In the genomic region with DNA sequence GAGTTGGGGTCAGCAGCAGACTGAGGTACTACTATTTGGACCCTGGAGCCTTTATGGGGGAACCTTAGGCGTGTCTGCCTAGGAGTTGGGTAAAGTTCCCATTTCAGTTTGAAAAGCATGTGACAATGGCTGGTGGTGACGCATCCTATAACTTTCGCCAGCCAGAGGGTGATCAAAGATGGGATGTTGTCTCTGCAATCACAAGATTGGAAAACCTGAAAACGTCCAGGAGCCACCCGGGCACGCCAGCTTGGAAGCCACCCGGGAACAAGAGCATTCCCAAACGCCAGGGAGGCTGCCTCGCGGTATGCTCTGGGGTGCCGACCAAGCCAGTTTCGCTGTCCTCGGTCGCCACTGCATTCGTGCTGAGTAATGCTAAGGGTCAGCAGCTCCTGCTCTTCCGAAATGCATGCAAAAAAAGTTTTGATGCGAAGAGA, we compare ENCODE assay signal across 8 mouse cellular contexts. TPM values are rescaled to one million over a fixed set of nuclear protein-coding genes. Genes with fewer than 3 reads are reported as not detected.
DNase-seq lines count a peak whose midpoint lies in the region; ATAC-seq and TF ChIP-seq lines count a peak whose summit lies in the region.

No protein-coding gene starts in this region.

- 2% methylated on average over 17 of the region's 17 CpGs for WGBS in kidney, adult 2 months
- WGBS in intestine, postnatal 0 days = 2% methylated on average over 17 of the region's 17 CpGs

- 0 out of 2 replicates have a peak, but pooled peaks have one; percentile 4 for ATAC-seq in intestine, postnatal 0 days
- ATAC-seq in monocyte, adult 5-6 weeks (replicated peaks; ENCODE audit: insufficient number of reproducible peaks, low FRiP score, low TSS enrichment, poor library complexity, severe bottlenecking) = 0 out of 2 replicates have a peak, but pooled peaks have one; percentile 9

- peak overlapping the region; percentile 96 for H3K27ac ChIP-seq in kidney, adult 2 months (ENCODE audit: insufficient read depth, low read depth, low read length)
- peak overlapping the region; percentile 97 for H3K27ac ChIP-seq in ES-Bruce4 (ENCODE audit: insufficient read depth, low read length)
- peak overlapping the region; percentile 95 for H3K27ac ChIP-seq in embryonic fibroblast, embryonic 13.5 days (ENCODE audit: insufficient read depth, low read length)
- peak overlapping the region; percentile 87 for H3K27ac ChIP-seq in intestine, postnatal 0 days (ENCODE audit: low read depth, low read length)

- TF ChIP-seq CTCF in kidney, adult 2 months (conservative IDR thresholded peaks at IDR 0.05; ENCODE audit: insufficient read depth, insufficient read length, low read depth, low read length) = no peak
- TF ChIP-seq CTCF in ES-Bruce4 (IDR thresholded peaks at IDR 0.05; ENCODE audit: low read depth, low read length) = no peak
- no peak for TF ChIP-seq CTCF in embryonic fibroblast, embryonic 13.5 days (IDR thresholded peaks at IDR 0.05; ENCODE audit: borderline replicate concordance, insufficient read depth, low read length)
- TF ChIP-seq CTCF in intestine, postnatal 0 days (IDR thresholded peaks at IDR 0.05; ENCODE audit: low read depth) = no peak

- H3K4me2 ChIP-seq in intestine, postnatal 0 days (replicated peaks; ENCODE audit: low read depth) = peak overlapping the region; percentile 66

- no peaks in the 10 kb centered on the region for H3K9me3 ChIP-seq in ES-Bruce4 (replicated peaks; ENCODE audit: control insufficient read depth, insufficient read depth, low read length, poor library complexity, severe bottlenecking)
- no peaks in the 10 kb centered on the region for H3K9me3 ChIP-seq in intestine, postnatal 0 days (ENCODE audit: control insufficient read depth)

- TF ChIP-seq POLR2A in kidney, adult 2 months (IDR thresholded peaks at IDR 0.05; ENCODE audit: low read depth, low read length) = no peak
- no peak for TF ChIP-seq POLR2A in ES-Bruce4 (IDR thresholded peaks at IDR 0.05; ENCODE audit: insufficient read depth, low read length)
- no peak for TF ChIP-seq POLR2A in embryonic fibroblast, embryonic 13.5 days (IDR thresholded peaks at IDR 0.05; ENCODE audit: low read depth, low read length)

- no peaks in the 10 kb centered on the region for H3K36me3 ChIP-seq in kidney, adult 2 months (ENCODE audit: control insufficient read depth, insufficient read depth, low read length)
- H3K36me3 ChIP-seq in ES-Bruce4 (ENCODE audit: control insufficient read depth, insufficient read depth, low read length, poor library complexity, severe bottlenecking) = peaks cover 20% of the 10 kb centered on the region
- no peaks in the 10 kb centered on the region for H3K36me3 ChIP-seq in intestine, postnatal 0 days (ENCODE audit: control insufficient read depth, insufficient read depth)

- peak overlapping the region; percentile 53 for H3K4me3 ChIP-seq in kidney, adult 2 months (ENCODE audit: insufficient read depth, low read depth, low read length)
- peak overlapping the region; percentile 77 for H3K4me3 ChIP-seq in ES-Bruce4 (ENCODE audit: low read depth, low read length)
- H3K4me3 ChIP-seq in embryonic fibroblast, embryonic 13.5 days (ENCODE audit: insufficient read depth, low read length) = peak overlapping the region; percentile 48
- peak overlapping the region; percentile 37 for H3K4me3 ChIP-seq in intestine, postnatal 0 days (ENCODE audit: low read depth, low read length)

- DNase-seq in kidney, adult 2 months = no peak
- DNase-seq in kidney, postnatal 36 days = no peak
- no peak for DNase-seq in cerebellum, postnatal 25 days
- no peak for DNase-seq in layer of hippocampus, adult 11-12 months (ENCODE audit: low spot score)

- H3K27me3 ChIP-seq in kidney, adult 2 months (replicated peaks; ENCODE audit: control insufficient read depth, insufficient read depth, low read length) = no peaks in the 10 kb centered on the region
- H3K27me3 ChIP-seq in ES-Bruce4 (ENCODE audit: control insufficient read depth, insufficient read depth, low read length, poor library complexity, severe bottlenecking) = no peaks in the 10 kb centered on the region
- no peaks in the 10 kb centered on the region for H3K27me3 ChIP-seq in intestine, postnatal 0 days (replicated peaks; ENCODE audit: control insufficient read depth, insufficient read depth, low read length)

- H3K4me1 ChIP-seq in kidney, adult 2 months (ENCODE audit: control insufficient read depth, insufficient read depth, low read length) = peaks cover 14% of the 10 kb centered on the region; the same call in 1 of the 2 replicates
- H3K4me1 ChIP-seq in ES-Bruce4 (ENCODE audit: control insufficient read depth, insufficient read depth, low read length) = no peaks in the 10 kb centered on the region
- H3K4me1 ChIP-seq in embryonic fibroblast, embryonic 13.5 days (ENCODE audit: control insufficient read depth, insufficient read depth, low read length) = peaks cover 10% of the 10 kb centered on the region; the same call in 1 of the 2 replicates
- peaks cover 11% of the 10 kb centered on the region; the same call in 1 of the 2 replicates for H3K4me1 ChIP-seq in intestine, postnatal 0 days (replicated peaks; ENCODE audit: control insufficient read depth, insufficient read depth, low read length)

- TF ChIP-seq EP300 in ES-Bruce4 (IDR thresholded peaks at IDR 0.05; ENCODE audit: insufficient read depth, low read depth, low read length) = no peak

- H3K9ac ChIP-seq in ES-Bruce4 (ENCODE audit: low read depth, poor library complexity, severe bottlenecking) = peak overlapping the region; percentile 89
- H3K9ac ChIP-seq in intestine, postnatal 0 days (ENCODE audit: low read depth, low read length) = peak overlapping the region; percentile 38

RNA-seq across cellular contexts. Expression of a gene that starts 0.9 kb away (rescaled TPM):
- 23.3 and 28.3 TPM in 2 replicates for polyA plus RNA-seq in kidney, adult 2 months (2012; rRNA removed)
- polyA plus RNA-seq in ES-Bruce4 (2011; ENCODE audit: insufficient read depth, insufficient read length, low read depth, missing spikeins) = 146 and 147 TPM in 2 replicates
- polyA plus RNA-seq in embryonic fibroblast, embryonic 13.5 days (2011; ENCODE audit: insufficient read length, low read depth, missing spikeins) = 77.7 and 79.1 TPM in 2 replicates
- 41.0 and 43.6 TPM in 2 replicates for polyA plus RNA-seq in intestine, postnatal 0 days (2015; fragmentation: Nextera tagmentation; extraction: Ambion mirVana)
- 54.8 to 59.5 TPM (median 56.4 TPM) in 3 replicates for total RNA-seq in monocyte, adult 5-6 weeks (2017)

RNA-seq across cellular contexts. Expression of a gene that starts 7.6 kb away (rescaled TPM):
- polyA plus RNA-seq in kidney, adult 2 months (2012; rRNA removed) = 698 and 771 TPM in 2 replicates
- polyA plus RNA-seq in ES-Bruce4 (2011; ENCODE audit: insufficient read depth, insufficient read length, low read depth, missing spikeins) = 120 and 142 TPM in 2 replicates
- 114 and 118 TPM in 2 replicates for polyA plus RNA-seq in embryonic fibroblast, embryonic 13.5 days (2011; ENCODE audit: insufficient read length, low read depth, missing spikeins)
- 637 and 641 TPM in 2 replicates for polyA plus RNA-seq in intestine, postnatal 0 days (2015; fragmentation: Nextera tagmentation; extraction: Ambion mirVana)
- total RNA-seq in monocyte, adult 5-6 weeks (2017) = 91.4 to 104 TPM (median 99.3 TPM) in 3 replicates

RNA-seq across cellular contexts. Expression of a gene that starts 45.6 kb away (rescaled TPM):
- polyA plus RNA-seq in kidney, adult 2 months (2012; rRNA removed) = 585 and 720 TPM in 2 replicates
- polyA plus RNA-seq in ES-Bruce4 (2011; ENCODE audit: insufficient read depth, insufficient read length, low read depth, missing spikeins) = 344 and 354 TPM in 2 replicates
- polyA plus RNA-seq in embryonic fibroblast, embryonic 13.5 days (2011; ENCODE audit: insufficient read length, low read depth, missing spikeins) = 3,951 and 4,760 TPM in 2 replicates
- 931 and 943 TPM in 2 replicates for polyA plus RNA-seq in intestine, postnatal 0 days (2015; fragmentation: Nextera tagmentation; extraction: Ambion mirVana)
- total RNA-seq in monocyte, adult 5-6 weeks (2017) = not detected in 3 replicates
